Mouse (Mus musculus) central nervous system, embryonic 14 days (tissue): ENCODE results near the gene Tm4sf1. TPM values are rescaled to one million over a fixed set of nuclear protein-coding genes. Genes with fewer than 3 reads are reported as not detected.

Source experiments
- polyA plus RNA-seq: library from polyadenylated mRNA; depleted of rRNA; stranded (reverse); fragments of >200 nt; gene quantifications from 2 replicates; pipeline ENCODE4 v1.2.3, GENCODE M21; 2012; rRNA removed

Gene Tm4sf1
- 16.2 and 26.4 TPM in 2 replicates for polyA plus RNA-seq

DNA sequence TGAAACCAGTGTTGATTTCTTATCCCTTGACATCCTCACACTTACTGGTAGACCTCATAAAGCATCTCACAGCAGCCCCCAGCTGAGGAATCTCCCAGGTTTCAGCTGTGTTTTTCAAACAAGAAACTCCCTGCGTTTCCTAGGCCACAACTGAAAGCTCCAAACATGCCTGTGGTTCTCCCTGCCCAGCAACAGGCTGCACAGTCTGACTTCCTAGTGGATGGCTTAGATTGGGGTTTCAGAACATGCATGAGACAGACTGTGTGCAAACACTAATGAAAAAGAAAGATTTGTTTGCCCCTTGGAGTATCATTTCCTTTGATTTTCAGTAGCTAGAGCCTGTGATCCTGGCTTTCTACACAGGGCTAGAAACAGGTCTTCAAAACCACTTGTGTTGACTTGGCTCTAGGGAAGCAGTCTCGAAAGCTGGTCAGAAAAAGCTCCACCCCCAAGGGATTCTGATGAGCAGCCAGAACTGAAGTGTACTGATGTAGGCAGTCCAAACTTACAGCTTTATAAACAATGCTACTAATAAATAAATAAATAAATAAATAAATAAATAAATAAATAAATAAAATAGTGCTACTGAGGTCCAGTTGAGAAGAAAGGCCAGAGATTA, at the start of gene Tm4sf1:
Tm4sf1 (minus strand) TSS at position 68 of the 619 bp plus-strand sequence.

Other genes with a start within 250 kb of the Tm4sf1 start
- gene Tm4sf4, start 123.3 kb upstream of the Tm4sf1 start, polyA plus RNA-seq: 0.07 and 0.13 TPM in 2 replicates